Mouse (Mus musculus): ENCODE measurements around the gene Dennd1a. TPM values are rescaled to one million over a fixed set of nuclear protein-coding genes. Genes with fewer than 3 reads are reported as not detected.
A peak's percentile ranks its signal among the peaks of the same experiment; 100 is the strongest.

The Dennd1a gene
- polyA plus RNA-seq, 1 experiment from 2014 or later: 13.9 TPM

GRCm38 (mm10) chr2:38219666-38220065, 67.5 kb downstream of the Dennd1a start:
- no peak overlapping the region for H3K9ac ChIP-seq (ENCODE audit: low read length)
- WGBS: 79% methylated on average over 2 of the region's 2 CpGs
- H3K36me3 ChIP-seq (ENCODE audit: control insufficient read depth, insufficient read depth, low read length): no peaks in the 10 kb centered on the region
- ATAC-seq (no peak), DNase-seq (ENCODE audit: low spot score) (no peak)
- H3K27ac ChIP-seq (ENCODE audit: low read depth, low read length): no peak overlapping the region
- H3K9me3 ChIP-seq (replicated peaks; ENCODE audit: control insufficient read depth, low read length): no peaks in the 10 kb centered on the region
- no peak overlapping the region for H3K4me2 ChIP-seq (ENCODE audit: low read length)
- no peak overlapping the region for H3K4me3 ChIP-seq (ENCODE audit: low read depth, low read length)
- peaks cover 28% of the 10 kb centered on the region for H3K4me1 ChIP-seq (ENCODE audit: control insufficient read depth, insufficient read depth, low read length)
- no peaks in the 10 kb centered on the region for H3K27me3 ChIP-seq (replicated peaks; ENCODE audit: control insufficient read depth, insufficient read depth, low read length)

DNA sequence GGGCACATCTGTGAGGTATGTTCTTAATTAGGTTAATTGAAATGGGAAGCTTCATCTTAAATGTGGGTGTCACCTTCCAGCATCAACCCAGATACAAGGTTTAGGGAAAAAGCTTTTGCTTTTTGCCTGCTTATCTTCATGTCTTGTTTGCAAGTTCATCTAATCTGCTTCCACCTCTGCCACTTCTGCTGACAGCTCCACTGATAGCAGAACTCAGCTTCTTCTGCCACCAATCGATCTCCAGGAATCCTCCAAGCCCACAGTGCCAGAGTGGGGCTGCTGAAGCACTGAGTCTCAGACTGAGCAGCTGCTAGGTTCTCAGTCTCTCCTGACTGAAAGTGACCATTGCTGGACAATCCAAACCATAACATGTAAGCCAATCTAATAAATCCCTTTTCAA, 74.1 kb downstream of the Dennd1a start:
- Histone ChIP-seq H3K9ac (ENCODE audit: low read length) (no peak overlapping the region), H3K4me1 (ENCODE audit: control insufficient read depth, insufficient read depth, low read length) (no peaks in the 10 kb centered on the region), H3K36me3 (ENCODE audit: control insufficient read depth, insufficient read depth, low read length) (no peaks in the 10 kb centered on the region), H3K4me2 (ENCODE audit: low read length) (no peak overlapping the region), H3K4me3 (ENCODE audit: low read depth, low read length) (no peak overlapping the region), H3K9me3 (replicated peaks; ENCODE audit: control insufficient read depth, low read length) (no peaks in the 10 kb centered on the region), H3K27me3 (replicated peaks; ENCODE audit: control insufficient read depth, insufficient read depth, low read length) (no peaks in the 10 kb centered on the region), H3K27ac (ENCODE audit: low read depth, low read length) (no peak overlapping the region)
- WGBS: 91% methylated on average over 1 of the region's 1 CpGs
- DNase-seq (ENCODE audit: low spot score) (no peak), ATAC-seq (no peak)

DNA sequence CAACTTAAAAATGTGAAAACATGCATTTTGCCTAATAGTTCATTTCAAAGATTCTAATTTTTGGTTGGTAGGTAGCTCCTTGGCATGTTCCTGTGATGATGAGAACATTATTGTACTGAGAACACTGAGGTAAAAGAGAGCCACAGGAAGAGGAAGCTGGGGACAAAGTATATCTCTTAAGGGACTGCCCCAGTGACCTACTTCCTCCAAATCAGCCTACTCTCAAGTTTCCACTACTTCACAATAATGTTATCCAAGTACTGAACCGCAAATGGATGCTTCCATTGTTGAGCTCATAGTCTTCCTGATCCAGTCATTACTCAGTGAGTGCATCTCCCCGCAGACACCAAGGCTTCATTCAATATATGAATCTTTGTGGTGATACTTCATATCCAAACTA, 75.8 kb downstream of the Dennd1a start:
- no peak overlapping the region for H3K27ac ChIP-seq (ENCODE audit: low read depth, low read length)
- no peaks in the 10 kb centered on the region for H3K9me3 ChIP-seq (replicated peaks; ENCODE audit: control insufficient read depth, low read length)
- no peaks in the 10 kb centered on the region for H3K36me3 ChIP-seq (ENCODE audit: control insufficient read depth, insufficient read depth, low read length)
- 94% methylated on average over 2 of the region's 2 CpGs for WGBS
- H3K27me3 ChIP-seq (replicated peaks; ENCODE audit: control insufficient read depth, insufficient read depth, low read length): no peaks in the 10 kb centered on the region
- ATAC-seq (no peak), DNase-seq (ENCODE audit: low spot score) (no peak)
- no peak overlapping the region for H3K4me2 ChIP-seq (ENCODE audit: low read length)
- no peak overlapping the region for H3K4me3 ChIP-seq (ENCODE audit: low read depth, low read length)
- no peaks in the 10 kb centered on the region for H3K4me1 ChIP-seq (ENCODE audit: control insufficient read depth, insufficient read depth, low read length)
- H3K9ac ChIP-seq (ENCODE audit: low read length): no peak overlapping the region

- H3K9ac ChIP-seq (ENCODE audit: low read length): no peak overlapping the region
- no peak for ATAC-seq
- no peaks in the 10 kb centered on the region for H3K4me1 ChIP-seq (ENCODE audit: control insufficient read depth, insufficient read depth, low read length)
- 95% methylated on average over 1 of the region's 1 CpGs for WGBS
- no peaks in the 10 kb centered on the region for H3K36me3 ChIP-seq (ENCODE audit: control insufficient read depth, insufficient read depth, low read length)
- H3K4me2 ChIP-seq (ENCODE audit: low read length): no peak overlapping the region
- no peak for DNase-seq (ENCODE audit: low spot score)
- H3K9me3 ChIP-seq (replicated peaks; ENCODE audit: control insufficient read depth, low read length): no peaks in the 10 kb centered on the region
- no peaks in the 10 kb centered on the region for H3K27me3 ChIP-seq (replicated peaks; ENCODE audit: control insufficient read depth, insufficient read depth, low read length)
- H3K27ac ChIP-seq (ENCODE audit: low read depth, low read length): no peak overlapping the region
- no peak overlapping the region for H3K4me3 ChIP-seq (ENCODE audit: low read depth, low read length)
Observed at GRCm38 (mm10) chr2:38207752-38208151, 79.4 kb downstream of the Dennd1a start.

DNA sequence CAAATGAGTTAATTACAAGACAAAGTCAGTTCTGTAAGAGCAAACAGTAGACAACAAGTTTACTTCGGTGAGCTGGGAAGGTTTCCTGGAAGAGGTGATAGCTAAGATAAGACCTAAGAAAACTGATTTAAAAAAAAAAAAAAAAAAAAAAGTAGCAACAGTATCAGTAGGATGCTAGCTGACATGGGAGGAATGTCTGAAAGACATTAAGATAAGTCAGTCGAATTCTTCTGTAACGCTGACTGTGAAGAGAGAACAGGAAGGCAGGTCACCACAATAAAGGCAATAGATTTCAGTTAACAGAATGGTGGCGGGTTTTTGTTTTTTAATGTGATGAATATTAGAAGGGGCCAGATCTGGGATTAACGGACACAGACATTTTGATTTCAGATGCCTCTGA, 81.9 kb downstream of the Dennd1a start:
- no peak for DNase-seq (ENCODE audit: low spot score)
- Histone ChIP-seq H3K27ac (ENCODE audit: low read depth, low read length) (no peak overlapping the region), H3K9me3 (replicated peaks; ENCODE audit: control insufficient read depth, low read length) (no peaks in the 10 kb centered on the region), H3K4me2 (ENCODE audit: low read length) (no peak overlapping the region), H3K9ac (ENCODE audit: low read length) (no peak overlapping the region), H3K36me3 (ENCODE audit: control insufficient read depth, insufficient read depth, low read length) (no peaks in the 10 kb centered on the region), H3K4me1 (ENCODE audit: control insufficient read depth, insufficient read depth, low read length) (no peaks in the 10 kb centered on the region), H3K4me3 (ENCODE audit: low read depth, low read length) (no peak overlapping the region), H3K27me3 (replicated peaks; ENCODE audit: control insufficient read depth, insufficient read depth, low read length) (no peaks in the 10 kb centered on the region)
- WGBS: 64% methylated on average over 5 of the region's 5 CpGs
- ATAC-seq: no peak

GRCm38 (mm10) chr2:38204696-38205095, 82.5 kb downstream of the Dennd1a start:
- no peaks in the 10 kb centered on the region for H3K4me1 ChIP-seq (ENCODE audit: control insufficient read depth, insufficient read depth, low read length)
- DNase-seq (ENCODE audit: low spot score) (no peak), ATAC-seq (no peak)
- H3K9ac ChIP-seq (ENCODE audit: low read length): no peak overlapping the region
- H3K9me3 ChIP-seq (replicated peaks; ENCODE audit: control insufficient read depth, low read length): no peaks in the 10 kb centered on the region
- no peak overlapping the region for H3K4me3 ChIP-seq (ENCODE audit: low read depth, low read length)
- 76% methylated on average over 2 of the region's 2 CpGs for WGBS
- no peak overlapping the region for H3K27ac ChIP-seq (ENCODE audit: low read depth, low read length)
- no peak overlapping the region for H3K4me2 ChIP-seq (ENCODE audit: low read length)
- no peaks in the 10 kb centered on the region for H3K36me3 ChIP-seq (ENCODE audit: control insufficient read depth, insufficient read depth, low read length)
- H3K27me3 ChIP-seq (replicated peaks; ENCODE audit: control insufficient read depth, insufficient read depth, low read length): no peaks in the 10 kb centered on the region

DNA sequence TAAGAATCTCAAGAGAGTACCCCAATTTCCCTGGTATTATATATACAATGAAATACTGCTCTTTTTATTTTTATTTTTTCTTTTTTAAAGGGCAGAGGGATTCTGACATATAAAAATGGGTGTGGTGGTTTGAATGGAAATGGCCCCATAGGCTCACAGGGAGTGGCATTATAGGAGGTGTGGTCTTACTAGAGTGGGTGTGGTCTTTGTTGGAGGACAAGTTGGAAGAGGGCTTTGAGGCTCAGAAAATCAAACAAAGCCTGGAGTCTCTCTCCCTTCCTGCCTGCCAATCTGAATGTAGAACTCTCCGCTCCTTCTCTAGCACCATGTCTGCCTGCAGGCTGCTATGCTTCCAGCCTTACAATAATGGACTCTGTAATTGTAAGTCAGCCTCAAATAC, 89.1 kb downstream of the Dennd1a start:
- Histone ChIP-seq H3K4me1 (ENCODE audit: control insufficient read depth, insufficient read depth, low read length) (peaks cover 11% of the 10 kb centered on the region), H3K9ac (ENCODE audit: low read length) (no peak overlapping the region), H3K27me3 (replicated peaks; ENCODE audit: control insufficient read depth, insufficient read depth, low read length) (no peaks in the 10 kb centered on the region), H3K9me3 (replicated peaks; ENCODE audit: control insufficient read depth, low read length) (no peaks in the 10 kb centered on the region), H3K4me2 (ENCODE audit: low read length) (no peak overlapping the region), H3K36me3 (ENCODE audit: control insufficient read depth, insufficient read depth, low read length) (no peaks in the 10 kb centered on the region), H3K27ac (ENCODE audit: low read depth, low read length) (no peak overlapping the region), H3K4me3 (ENCODE audit: low read depth, low read length) (no peak overlapping the region)
- 56% methylated on average over 1 of the region's 1 CpGs for WGBS
- no peak for ATAC-seq
- DNase-seq (ENCODE audit: low spot score): peak; percentile 15

- Histone ChIP-seq H3K4me2 (ENCODE audit: low read length) (peak overlapping the region; percentile 39), H3K4me1 (ENCODE audit: control insufficient read depth, insufficient read depth, low read length) (peaks cover 11% of the 10 kb centered on the region), H3K36me3 (ENCODE audit: control insufficient read depth, insufficient read depth, low read length) (no peaks in the 10 kb centered on the region), H3K9ac (ENCODE audit: low read length) (no peak overlapping the region), H3K4me3 (ENCODE audit: low read depth, low read length) (no peak overlapping the region), H3K9me3 (replicated peaks; ENCODE audit: control insufficient read depth, low read length) (no peaks in the 10 kb centered on the region), H3K27me3 (replicated peaks; ENCODE audit: control insufficient read depth, insufficient read depth, low read length) (no peaks in the 10 kb centered on the region), H3K27ac (ENCODE audit: low read depth, low read length) (peak overlapping the region; percentile 5; the same call in 1 of the 2 replicates)
- peak; percentile 92 for DNase-seq (ENCODE audit: low spot score)
- ATAC-seq: peak; percentile 83
- 4% methylated on average over 9 of the region's 9 CpGs for WGBS
Observed at GRCm38 (mm10) chr2:38196199-38197060, 90.8 kb downstream of the Dennd1a start.

GRCm38 (mm10) chr2:38192007-38192406, 95.2 kb downstream of the Dennd1a start:
- ATAC-seq: no peak
- Histone ChIP-seq H3K36me3 (ENCODE audit: control insufficient read depth, insufficient read depth, low read length) (no peaks in the 10 kb centered on the region), H3K9me3 (replicated peaks; ENCODE audit: control insufficient read depth, low read length) (no peaks in the 10 kb centered on the region), H3K27me3 (replicated peaks; ENCODE audit: control insufficient read depth, insufficient read depth, low read length) (no peaks in the 10 kb centered on the region), H3K4me3 (ENCODE audit: low read depth, low read length) (no peak overlapping the region), H3K4me1 (ENCODE audit: control insufficient read depth, insufficient read depth, low read length) (peaks cover 10% of the 10 kb centered on the region), H3K9ac (ENCODE audit: low read length) (no peak overlapping the region), H3K4me2 (ENCODE audit: low read length) (no peak overlapping the region), H3K27ac (ENCODE audit: low read depth, low read length) (no peak overlapping the region)
- no peak for DNase-seq (ENCODE audit: low spot score)
- 100% methylated on average over 1 of the region's 1 CpGs for WGBS
